Mouse (Mus musculus) liver, embryonic 14.5 days (tissue): Measurements from ENCODE around the gene Gale.

ENCODE experiments used
- CTCF ChIP-seq: IDR thresholded peaks from 2 replicates; pipeline ENCODE4 v1.5.1; 2016; ENCODE audit warnings: antibody characterized with exemption, low read depth, control low read depth
- EP300 ChIP-seq: IDR thresholded peaks from 2 replicates; pipeline ENCODE4 v1.6.1; 2016; ENCODE audit warnings: antibody characterized with exemption, low read depth

DNA sequence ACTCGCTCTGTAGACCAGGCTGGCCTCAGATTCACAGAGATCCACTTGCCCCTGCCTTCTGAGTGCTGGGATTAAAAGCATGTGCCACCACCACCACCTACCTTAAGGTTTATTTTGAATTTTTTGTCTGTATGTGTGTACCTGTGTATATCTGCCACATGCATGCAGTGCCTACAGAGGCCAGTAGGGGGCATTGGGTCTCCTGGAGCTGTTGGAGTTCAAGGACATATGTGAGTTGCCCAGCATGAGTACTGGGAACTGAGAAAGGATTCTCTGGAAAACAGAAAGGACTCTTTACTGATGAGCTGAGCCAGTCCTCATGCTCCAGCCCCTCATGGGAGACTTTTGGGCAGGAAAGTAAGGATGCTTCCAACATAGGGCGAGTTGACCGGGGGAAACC lies 12.0 kb upstream of the Gale start:
- TF ChIP-seq CTCF (peak; percentile 56), EP300 (no peak)
